Mouse (Mus musculus) WW6 (cell line): ENCODE data around the gene Retreg3.

ENCODE experiments used
- DNase-seq: peaks from one replicate; pipeline ENCODE4 v3.0.0-alpha.2; 2013; ENCODE audit warnings: low read depth, low spot score

Gene Retreg3

DNA sequence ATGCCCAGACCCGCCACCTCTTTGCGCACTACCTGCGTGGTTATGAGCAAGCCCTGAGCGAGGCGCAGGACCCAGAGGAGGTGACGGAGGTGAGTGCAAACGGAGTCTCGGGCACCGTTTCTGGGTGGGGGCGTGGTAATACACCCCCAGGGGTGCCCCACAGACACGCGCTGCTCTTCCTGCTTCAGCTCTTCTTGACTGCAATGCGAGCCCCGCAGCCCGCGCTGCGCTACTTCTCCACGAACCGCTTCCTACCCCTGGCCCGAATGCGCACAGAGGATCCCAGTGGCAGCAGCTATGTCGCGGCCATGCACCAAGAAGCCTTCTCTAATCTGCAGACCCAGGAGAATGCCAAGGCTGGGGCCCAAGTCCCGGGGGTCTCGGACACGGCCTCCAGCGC, 39.9 kb downstream of the Retreg3 start:
- DNase-seq: no peak

DNA sequence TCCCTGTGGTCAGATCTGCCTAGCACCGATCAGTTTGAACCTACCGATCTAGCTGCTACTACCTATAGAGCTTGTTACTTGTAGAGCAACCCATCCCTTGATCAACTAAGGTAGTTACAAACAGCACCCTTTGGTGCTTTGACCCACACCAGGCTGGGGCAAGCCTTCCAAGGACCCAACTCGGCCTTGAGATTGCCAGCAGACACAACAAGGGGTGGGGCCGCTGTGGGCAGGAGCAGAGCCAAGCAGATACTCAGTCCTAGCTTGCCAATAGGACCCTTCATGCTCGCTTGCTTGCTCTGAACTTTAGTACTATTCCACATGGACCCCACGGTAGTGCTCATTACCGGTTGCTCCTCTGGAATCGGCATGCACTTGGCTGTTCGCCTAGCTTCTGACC, 41.6 kb downstream of the Retreg3 start, which contains the start of gene Hsd17b1:
TSS of gene Hsd17b1 (plus strand) at position 291 of the 400 bp plus-strand sequence.
- no peak for DNase-seq

DNA sequence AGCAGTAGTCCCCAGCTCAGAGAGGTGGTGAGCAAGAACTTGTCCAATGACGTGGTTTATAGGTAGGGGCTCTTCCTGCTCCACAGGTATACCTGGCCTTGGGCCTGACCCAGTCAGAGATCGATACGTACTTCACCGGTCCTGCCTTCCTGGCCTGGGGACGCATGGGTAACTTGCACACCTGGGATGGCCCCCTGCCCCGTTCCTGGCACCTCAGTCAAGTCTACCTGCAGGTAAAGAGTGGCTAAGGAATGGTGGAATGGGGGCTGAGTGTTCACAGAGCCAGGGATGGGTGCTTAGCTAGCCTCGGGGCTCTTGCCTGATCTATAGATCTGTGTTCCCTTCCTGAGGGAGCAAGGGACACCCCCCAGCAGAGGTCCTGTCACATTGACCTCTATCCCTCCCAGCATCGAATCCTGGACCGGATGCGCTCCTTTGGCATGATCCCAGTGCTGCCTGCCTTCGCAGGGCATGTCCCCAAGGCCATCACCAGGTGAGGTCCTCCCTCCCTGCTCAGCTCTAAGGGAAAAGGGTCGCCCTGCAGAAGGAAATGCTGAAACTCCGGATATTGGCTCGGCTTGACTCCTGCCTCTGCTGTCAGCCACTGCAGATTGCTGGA, 47.8 kb downstream of the Retreg3 start:
- DNase-seq: no peak

DNA sequence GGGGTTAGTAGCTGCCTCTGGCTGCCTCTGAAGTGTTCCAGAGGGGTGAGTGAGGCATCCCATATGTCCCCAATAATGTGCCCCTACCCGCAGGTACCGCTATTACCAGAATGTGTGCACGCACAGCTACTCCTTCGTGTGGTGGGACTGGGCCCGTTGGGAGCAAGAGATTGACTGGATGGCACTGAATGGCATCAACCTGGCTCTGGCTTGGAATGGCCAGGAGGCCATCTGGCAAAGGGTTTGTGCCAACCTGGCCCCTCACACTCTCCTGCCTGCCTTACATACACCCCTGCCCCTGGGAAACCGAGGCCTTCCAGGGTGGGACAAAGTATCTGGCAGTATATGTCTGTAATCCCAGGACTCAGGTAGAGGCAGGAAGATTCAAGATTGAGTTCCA, 48.7 kb downstream of the Retreg3 start:
- no peak for DNase-seq

DNA sequence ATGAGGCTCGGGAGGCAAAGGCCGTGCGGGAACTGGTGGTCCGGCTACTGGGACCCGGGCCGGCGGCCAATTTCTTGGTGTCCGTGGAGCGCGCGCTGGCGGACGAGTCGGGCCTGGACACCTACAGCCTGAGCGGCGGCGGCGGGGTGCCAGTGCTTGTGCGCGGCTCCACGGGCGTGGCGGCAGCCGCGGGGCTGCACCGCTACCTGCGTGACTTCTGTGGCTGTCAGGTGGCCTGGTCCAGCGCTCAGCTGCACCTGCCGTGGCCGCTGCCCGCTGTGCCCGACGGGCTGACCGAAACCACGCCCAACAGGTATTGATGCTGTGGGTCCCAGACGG, 49.5 kb downstream of the Retreg3 start:
- no peak for DNase-seq

DNA sequence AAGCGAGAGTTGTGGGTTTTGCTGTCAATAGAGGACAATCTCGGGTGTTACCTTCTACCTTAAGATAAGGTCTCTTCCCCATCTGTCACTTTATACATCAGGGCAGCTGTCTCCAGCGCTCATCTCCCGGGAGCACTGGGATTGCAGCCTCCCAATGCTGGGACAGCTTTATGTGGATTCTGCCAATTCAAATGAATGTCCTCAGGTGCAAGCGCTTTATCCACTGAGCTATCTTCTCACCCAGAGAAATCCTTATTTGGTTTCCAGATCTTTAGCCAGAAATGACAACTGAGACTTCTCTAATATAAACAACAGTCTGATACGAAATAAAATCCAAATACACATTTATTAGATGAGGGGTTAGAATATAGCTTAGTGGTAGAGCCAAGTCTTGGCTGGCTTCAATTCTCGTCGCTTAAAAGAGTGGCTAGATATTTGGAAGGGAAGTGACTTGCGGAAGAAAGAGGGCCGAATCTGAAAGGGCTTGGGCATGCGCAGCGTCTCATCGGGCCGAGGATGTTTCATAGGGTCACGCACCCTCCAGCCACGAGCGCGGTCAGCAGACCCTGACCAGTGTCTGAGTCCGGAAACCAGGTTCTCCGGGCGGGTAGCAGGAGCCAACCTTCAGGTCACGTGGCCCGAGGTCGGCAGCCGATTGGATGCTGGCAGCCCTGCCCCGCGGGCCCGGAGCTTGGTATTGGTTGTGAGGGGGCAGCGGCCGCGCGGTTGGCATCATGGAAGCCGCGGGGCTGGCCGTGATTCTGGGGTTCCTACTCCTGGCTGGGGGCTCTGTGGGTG, 50.1 kb downstream of the Retreg3 start, which contains the start of gene Naglu:
TSS of gene Naglu (plus strand) at position 622 of the 798 bp plus-strand sequence.
- peak; percentile 60 for DNase-seq

DNA sequence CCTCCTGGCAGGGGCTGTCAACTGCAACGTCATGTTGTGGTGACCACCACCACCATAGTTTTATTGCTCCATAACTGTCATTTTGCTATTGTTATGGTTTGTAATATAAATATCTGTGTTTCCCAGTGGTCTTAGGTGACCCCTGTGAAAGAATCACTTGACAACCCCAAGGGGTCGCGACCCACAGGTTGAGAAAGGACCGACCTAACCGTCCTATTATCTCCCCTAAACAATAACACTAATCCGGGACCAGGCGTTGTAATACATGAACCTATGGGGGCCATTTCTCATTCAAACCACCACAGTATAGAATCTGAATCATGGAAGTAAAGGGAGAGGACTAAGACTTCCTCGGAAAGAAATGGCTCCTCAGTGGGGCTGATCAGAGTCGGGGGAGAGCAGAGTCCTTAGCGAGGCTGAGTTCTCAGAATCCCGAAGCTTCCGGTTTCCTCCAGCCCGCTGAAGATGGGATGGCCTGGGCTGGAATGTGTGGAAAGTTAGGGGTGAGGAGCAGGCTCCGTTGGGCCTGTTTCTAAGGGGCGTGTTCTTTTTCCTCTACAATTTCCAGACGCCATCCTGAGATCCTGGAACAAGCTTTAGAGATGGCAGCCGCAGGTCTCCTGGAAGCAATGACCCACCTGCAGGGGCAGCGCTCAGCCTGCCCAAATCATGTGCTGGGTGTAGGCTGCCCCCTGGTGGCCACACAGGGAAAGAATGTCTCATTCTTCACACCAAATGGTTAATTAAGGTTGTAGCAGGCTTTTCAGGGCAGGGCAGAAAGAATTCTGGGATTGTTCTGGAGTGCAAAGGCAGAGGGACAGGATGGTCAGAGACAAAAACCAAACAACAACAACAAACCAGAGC, 52.9 kb downstream of the Retreg3 start:
- DNase-seq: peak; percentile 81

DNA sequence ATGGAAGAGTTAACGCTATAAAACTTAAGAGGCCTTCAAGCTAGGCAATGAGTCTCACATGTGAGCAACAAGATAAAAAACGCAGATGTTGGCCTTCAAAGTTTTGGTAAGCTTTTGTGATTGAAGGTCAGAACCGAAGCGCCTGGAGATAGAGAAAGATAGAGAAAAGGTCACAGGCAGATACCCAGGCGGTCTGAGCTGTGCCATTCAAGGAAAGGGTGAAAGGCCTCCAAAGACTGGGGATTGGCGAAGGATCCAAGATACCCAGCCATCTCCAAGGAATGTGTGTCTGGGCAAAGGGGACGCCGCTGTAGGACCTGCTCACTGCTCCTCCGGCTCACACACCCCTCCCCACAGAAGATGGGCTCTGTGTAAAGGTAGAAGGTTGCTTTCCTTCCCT, 54.7 kb downstream of the Retreg3 start:
- DNase-seq: no peak

DNA sequence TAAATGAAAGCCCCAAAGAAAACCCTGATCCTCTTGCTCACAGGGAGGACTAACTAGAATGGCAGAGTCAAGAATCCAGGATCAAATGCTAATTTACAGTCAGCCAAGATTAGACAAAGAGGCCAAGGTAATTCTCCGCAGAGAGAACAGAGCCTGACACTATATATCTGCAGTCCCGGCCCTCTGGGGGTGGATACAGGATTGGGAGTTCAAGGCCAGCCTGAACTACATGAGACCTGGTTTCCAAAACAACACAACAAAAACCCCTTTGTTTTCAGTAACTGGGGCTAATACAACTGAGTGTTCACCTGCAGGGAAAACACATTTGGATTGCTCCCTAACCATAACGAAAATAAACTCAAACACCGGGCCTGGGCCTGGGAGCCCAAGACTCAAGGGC, 55.2 kb downstream of the Retreg3 start:
- no peak for DNase-seq

DNA sequence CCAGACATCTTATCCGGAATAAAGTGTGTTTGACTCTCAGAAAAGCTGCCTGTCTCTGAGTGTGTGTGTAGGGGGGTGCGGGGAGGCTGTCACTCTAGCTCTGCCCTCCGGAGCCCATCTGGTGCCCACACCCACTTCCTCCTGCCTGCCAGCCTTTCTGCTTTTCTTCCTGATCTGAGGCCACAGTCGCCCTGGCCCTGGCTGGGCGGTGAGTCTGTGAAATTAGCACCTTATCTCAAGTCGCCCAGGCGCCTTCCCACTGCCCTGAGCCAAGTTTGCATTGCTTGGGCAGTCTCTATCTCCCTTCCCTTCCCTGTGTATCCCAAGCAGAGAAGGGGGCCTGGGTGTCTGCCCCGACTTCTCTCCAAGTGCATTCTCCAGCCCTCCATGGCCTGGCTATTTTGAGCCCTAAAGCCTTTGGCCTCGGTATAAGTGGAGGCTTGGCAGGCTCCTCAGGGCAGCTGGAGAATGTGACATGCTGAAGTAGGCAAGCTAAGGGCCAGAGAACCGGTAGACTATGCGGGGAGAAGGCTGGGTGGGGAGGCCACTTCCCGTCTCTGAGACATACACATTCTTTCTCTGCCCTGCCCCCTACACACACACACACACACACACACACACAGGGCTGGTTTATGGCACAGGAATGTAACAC, 55.9 kb downstream of the Retreg3 start:
- no peak for DNase-seq

DNA sequence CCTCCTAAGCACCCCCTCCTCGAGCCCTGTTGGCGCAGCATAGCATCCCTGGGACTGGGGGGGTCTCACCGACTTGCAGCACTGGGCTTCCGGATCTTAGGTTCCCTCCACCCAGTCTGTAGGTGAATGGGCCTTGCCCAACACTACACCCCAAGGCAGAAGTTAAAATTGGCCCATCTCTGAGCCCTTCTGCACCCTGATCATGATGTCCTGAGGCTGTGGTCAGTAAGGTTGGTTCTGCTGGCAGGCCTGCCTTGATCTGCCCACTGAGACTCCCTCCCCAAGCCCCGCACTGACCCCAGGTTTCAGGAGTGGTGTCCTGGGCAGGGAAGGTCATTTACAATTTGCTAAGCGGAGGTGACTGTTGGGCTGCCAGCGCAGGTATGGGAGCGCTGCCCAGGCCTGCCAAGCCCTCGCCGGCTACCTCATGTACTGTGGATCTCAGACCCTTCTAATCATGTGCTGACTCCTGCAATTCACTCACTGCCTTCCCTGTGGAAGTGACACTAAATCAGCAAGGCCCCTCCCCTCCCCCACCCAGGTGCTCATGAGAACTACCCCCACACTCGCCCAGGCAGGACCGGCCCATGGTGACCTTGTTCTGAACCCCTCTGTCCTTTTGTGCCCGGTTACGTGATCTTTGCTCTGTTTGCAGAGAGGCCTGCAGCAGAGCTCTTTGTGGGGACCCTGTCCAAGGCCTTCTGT, 56.6 kb downstream of the Retreg3 start:
- DNase-seq: no peak

DNA sequence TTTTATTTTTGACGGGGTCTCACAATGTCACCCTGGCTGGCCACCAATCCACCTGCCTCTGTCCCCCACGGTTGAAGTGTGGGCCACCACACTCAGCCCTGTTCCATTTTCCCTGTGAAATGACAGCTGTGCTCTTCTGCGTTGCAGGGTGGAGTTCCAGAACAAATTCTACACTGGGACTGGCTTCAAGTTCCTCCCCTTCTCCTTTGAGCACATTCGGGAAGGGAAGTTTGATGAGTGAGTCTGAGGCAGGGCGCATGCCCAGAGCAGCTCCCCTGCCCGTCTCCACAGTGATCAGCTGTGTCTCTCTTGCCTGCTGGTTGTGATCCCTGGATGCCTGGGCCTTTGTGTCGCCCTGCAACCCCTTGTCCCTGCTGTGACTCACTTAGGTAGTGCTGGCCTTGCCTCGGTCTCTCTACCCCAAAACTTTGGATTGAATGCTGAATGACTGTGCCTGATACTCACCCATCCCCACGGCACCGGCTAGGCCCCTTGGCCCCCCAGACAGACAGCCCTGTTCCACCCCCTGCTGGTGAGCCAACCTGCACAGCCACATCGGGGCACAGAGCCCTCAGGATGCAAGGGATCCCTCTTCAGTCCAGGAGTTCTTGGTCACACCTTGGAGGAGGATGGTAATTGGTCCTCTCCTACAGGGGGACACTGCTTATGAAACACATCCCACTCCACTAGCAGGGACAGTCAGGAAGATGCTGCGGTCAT, 57.4 kb downstream of the Retreg3 start:
- DNase-seq: no peak

DNA sequence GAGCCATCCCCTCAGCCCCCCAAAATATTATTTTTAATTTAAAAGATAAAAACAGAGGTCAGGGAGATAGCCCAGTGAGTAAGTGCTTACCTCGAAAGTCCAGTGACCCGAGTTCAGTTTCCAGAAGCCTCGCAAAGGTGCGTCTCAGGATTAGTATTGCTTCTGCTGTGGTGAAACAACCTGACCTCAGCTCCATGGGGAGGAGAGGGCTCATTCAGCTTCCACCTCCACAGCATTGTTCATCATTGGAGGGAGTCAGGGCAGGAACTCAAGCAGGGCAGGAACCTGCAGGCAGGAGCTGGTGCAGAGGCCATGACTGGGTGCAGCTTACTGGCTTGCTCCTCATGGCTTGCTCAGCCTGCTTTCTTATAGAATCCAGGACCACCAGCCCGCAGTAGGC, 58.6 kb downstream of the Retreg3 start:
- DNase-seq: no peak

DNA sequence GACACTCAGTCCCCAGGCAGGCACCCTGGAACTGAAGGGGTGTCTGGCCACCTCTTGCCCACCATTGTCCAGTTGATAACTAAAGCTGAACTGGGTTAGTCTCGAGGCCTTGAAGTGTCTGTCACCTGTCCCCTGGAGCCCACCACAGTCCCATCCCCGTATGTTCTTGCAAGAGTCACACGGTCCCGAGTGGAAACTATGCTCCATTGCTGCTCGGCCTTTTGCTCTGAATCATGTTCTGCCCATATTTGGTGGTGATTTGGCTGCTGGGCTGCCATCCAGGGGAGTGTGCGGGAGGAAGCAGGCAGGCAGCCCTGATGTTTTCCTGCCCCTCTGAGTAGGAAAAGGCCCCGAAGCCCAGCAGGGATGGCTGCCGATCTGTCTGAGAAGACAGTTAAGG, 59.6 kb downstream of the Retreg3 start:
- DNase-seq: no peak

DNA sequence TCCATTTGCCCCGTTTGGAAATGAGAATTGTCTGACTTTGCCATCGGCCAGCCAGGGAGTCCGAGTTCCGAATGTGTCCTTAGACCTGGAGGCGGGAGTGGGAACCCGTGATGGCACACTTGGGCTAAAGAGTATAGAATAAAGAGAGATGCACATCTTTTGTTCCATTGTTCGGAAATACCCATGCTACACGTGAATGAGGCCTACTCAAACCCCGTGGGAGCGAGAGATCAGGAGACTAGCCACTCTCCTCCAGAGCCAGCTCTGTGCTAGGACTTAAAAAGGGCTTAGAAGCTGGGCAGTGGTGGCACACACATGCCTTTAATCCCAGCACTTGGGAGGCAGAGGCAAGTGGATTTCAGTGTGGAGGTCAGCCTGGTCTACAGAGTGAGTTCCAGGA, 60.2 kb downstream of the Retreg3 start:
- DNase-seq: no peak

DNA sequence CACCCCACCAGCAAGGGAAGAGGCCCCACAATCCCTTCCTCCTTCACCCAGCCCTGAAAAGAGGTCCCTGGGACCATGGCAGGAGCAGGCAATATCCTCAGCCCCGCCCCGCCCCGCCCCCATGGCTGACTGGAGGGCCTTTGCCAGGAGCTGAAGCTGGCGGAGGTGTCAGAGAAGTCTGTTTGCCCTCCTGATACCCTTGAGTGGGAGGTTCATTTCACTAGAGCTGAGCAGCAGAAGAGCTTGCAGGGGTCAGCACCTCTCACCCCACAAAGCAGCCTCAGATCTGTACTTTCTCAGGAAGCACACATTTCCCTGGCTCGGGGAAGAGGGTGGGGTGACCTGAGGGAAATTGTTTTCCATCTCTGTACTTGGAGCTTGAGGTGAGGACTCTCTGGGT, 61.0 kb downstream of the Retreg3 start:
- no peak for DNase-seq

DNA sequence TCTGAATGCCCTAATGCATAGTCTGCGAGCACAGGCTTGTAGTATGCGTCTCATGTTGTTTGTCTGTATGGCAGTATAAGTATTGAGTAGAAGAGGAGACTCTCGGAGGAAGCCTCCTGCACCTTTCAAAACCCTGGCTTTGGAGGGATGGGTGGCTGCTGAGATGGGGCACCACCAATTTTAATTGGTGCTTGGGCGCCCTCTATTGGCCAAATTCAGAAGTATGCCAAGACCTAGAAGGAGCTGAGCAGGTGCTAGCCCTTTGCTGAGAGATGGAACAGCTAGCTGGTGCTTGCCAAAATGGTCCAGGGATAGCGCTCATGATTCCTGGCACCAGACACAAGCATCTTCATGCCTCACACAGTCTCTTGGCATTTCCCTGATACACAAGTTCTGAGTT, 61.8 kb downstream of the Retreg3 start:
- DNase-seq: peak; percentile 68

DNA sequence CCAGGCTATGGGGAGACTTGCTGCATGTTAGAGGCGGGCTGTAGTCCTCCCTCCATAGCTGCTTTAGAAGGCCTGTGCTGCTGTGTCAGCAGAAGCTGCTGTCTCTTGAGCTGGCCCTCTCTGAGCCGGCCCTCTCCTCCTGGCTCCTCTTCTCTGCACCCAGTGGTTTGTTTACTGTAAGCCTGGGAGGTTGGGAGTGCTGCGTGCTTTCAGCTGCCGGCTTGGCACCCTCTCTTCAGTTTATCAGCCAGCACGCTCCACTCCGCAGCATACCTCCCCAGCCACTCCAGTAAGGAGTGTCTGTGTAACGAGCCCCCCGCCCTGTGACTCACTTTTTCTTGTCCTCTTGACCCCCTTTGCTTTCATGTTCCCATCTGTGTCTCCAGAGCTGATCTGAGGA, 62.8 kb downstream of the Retreg3 start:
- DNase-seq: no peak

DNA sequence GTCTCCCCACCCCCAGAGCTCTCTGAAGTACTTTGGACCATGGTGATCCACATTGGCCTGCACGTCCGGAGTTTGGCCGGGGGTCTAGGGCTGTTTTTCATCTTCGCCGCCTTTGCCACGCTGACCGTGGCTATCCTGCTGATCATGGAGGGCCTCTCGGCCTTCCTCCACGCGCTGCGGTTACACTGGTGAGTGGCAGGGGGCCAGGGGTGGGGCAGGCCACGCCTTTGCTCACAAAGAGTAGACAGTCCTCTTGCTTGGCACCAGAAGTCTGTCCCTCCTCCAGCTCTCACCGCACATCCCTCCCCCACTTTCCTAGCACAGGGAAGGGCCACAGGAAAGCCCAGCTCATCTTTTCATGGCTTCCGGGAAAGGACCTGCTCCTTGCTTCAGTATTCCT, 64.3 kb downstream of the Retreg3 start:
- no peak for DNase-seq

DNA sequence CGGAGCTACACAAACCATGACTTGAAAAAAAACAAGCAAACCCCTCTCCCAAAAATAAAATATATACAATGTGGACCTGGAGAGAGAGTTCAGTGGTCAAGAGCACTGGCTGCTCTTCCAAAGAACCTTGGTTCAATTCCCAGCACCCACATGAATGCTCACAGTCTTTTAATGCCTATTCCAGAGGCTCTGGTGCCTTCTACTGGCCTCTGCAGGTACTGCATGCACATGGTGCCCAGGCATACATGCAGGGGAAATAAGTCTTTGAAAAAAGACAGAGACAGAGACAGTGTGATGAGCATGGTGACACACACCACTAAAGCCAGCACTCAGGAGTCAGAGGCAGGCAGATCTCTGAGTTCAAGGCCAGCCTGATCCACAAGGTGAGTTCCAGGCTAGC, 65.7 kb downstream of the Retreg3 start:
- peak; percentile 56 for DNase-seq
